Mouse (Mus musculus) megakaryocyte, embryonic 14.5 days (primary cell): Measurements from ENCODE around the gene Tmod3.

Experiments used
- FLI1 ChIP-seq: IDR thresholded peaks from 2 replicates; pipeline ENCODE4 v1.6.1; 2012; ENCODE audit warnings: low read length, inconsistent platforms, mixed read lengths
- GATA1 ChIP-seq: IDR thresholded peaks from 3 replicates; pipeline ENCODE4 v1.6.1; 2012; ENCODE audit warnings: mixed read lengths, low read length, inconsistent platforms, borderline replicate concordance

DNA sequence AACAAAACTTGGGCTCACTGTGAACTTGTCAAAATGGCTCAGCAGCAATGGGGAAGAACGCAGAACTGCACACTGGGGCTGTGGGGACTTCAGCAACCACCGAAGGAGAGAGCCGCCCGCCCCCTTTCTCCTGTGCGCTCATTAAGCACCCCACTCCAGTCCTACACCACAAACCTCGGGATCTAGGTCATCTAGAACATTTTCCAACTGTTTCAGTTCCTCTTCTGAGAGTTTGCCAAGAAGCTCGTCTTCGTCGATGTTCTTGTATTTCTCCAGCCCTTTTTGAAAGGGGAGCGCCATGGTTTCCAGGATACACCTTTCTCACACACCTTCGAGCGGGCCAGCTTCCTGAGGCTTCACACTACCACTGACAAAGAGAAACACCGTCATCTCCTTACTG lies 37.6 kb upstream of the Tmod3 start:
- TF ChIP-seq GATA1 (no peak), FLI1 (no peak)
